18 mouse cellular contexts compared by ENCODE assay signal in the genomic region with DNA sequence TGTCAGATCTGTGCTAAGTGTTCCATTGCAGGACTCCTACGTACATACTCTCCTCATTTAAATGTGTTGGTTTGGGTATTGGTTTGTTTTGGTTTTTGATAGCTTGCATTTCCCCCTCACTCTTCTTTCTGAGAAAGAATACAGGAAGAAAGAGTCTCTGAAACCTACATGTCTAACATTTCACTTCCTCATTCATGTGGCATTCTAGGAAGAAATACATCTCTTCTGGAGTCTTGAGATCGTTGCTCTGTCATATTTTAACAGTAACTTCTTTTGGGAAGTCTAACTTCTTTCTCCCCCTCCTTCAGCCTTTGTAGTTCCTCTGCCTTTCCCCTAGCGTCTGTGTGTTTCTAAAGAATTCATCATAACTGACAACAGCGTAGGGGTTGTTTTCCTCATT.
DNase-seq lines count a peak whose midpoint lies in the region; ATAC-seq and TF ChIP-seq lines count a peak whose summit lies in the region.
"Had no signal": no experiment of that assay in that cellular context is flagged by ENCODE, and none has a peak within 500 bp of the region (broad histone marks: within the 10 kb centered on the region; RNA-seq: fewer than 3 reads in every experiment).

No protein-coding gene starts in this region.

- peak; percentile 47 for DNase-seq in splenic B cell, adult 2 months (ENCODE audit: low read depth, low spot score)
- no peak for DNase-seq in left cerebral cortex, adult 8-10 months (ENCODE audit: low spot score in 2 of 2)
- no peak for DNase-seq in midbrain, embryonic 11.5 days (ENCODE audit: low spot score, missing footprints)
- no peak for DNase-seq in spleen, adult 18-20 months
- DNase-seq: adrenal gland, postnatal 10 days; cerebellum, adult 11-12 months; cerebellum, adult 9-10 months; cerebellum, postnatal 25 days; forebrain, postnatal 0 days; gastrocnemius, postnatal 14 days had no signal

- no peak overlapping the region for H3K4me3 ChIP-seq in bone marrow macrophage, adult 2 months (ENCODE audit: insufficient read depth, low read length)
- no peak overlapping the region for H3K4me3 ChIP-seq in midbrain, embryonic 11.5 days (ENCODE audit: low read depth, low read length)
- H3K4me3 ChIP-seq: embryonic facial prominence, embryonic 13.5 days; forebrain, embryonic 13.5 days; heart, embryonic 12.5 days; hindbrain, embryonic 10.5 days; hindbrain, embryonic 15.5 days had no signal

- no peaks in the 10 kb centered on the region for H3K9me3 ChIP-seq in midbrain, embryonic 11.5 days (ENCODE audit: control insufficient read depth, low read length)
- H3K9me3 ChIP-seq: embryonic facial prominence, embryonic 13.5 days; forebrain, embryonic 13.5 days; heart, embryonic 12.5 days; hindbrain, embryonic 10.5 days; hindbrain, embryonic 15.5 days had no signal

- H3K4me2 ChIP-seq in midbrain, embryonic 11.5 days, result no peak overlapping the region
- H3K4me2 ChIP-seq: embryonic facial prominence, embryonic 13.5 days; forebrain, embryonic 13.5 days; heart, embryonic 12.5 days; hindbrain, embryonic 15.5 days had no signal

- H3K9ac ChIP-seq in midbrain, embryonic 11.5 days (ENCODE audit: low read length), result no peak overlapping the region
- H3K9ac ChIP-seq: embryonic facial prominence, embryonic 13.5 days; forebrain, embryonic 13.5 days; forebrain, postnatal 0 days; heart, embryonic 12.5 days; hindbrain, embryonic 15.5 days had no signal

- WGBS in midbrain, embryonic 11.5 days, result 92% methylated on average over 4 of the region's 4 CpGs

- no peak for TF ChIP-seq POLR2A in bone marrow macrophage, adult 2 months (IDR thresholded peaks at IDR 0.05; ENCODE audit: borderline replicate concordance, low read depth, low read length)

- peaks cover 22% of the 10 kb centered on the region for H3K4me1 ChIP-seq in bone marrow macrophage, adult 2 months (ENCODE audit: control insufficient read depth, insufficient read depth, low read length)
- no peaks in the 10 kb centered on the region for H3K4me1 ChIP-seq in midbrain, embryonic 11.5 days (ENCODE audit: control insufficient read depth, insufficient read depth, low read length)
- H3K4me1 ChIP-seq: hindbrain, embryonic 10.5 days; hindbrain, embryonic 15.5 days had no signal

- H3K36me3 ChIP-seq in splenic B cell, adult 2 months (ENCODE audit: control insufficient read depth, insufficient read depth, low read length, poor library complexity, severe bottlenecking), result no peaks in the 10 kb centered on the region
- H3K36me3 ChIP-seq in midbrain, embryonic 11.5 days (ENCODE audit: control insufficient read depth, insufficient read depth, low read length), result no peaks in the 10 kb centered on the region
- H3K36me3 ChIP-seq: embryonic facial prominence, embryonic 13.5 days; hindbrain, embryonic 10.5 days; hindbrain, embryonic 15.5 days had no signal

- H3K27me3 ChIP-seq in splenic B cell, adult 2 months (ENCODE audit: control insufficient read depth, insufficient read depth, low read length, poor library complexity, severe bottlenecking), result no peaks in the 10 kb centered on the region; the same call in 1 of the 2 replicates
- H3K27me3 ChIP-seq in midbrain, embryonic 11.5 days (ENCODE audit: control insufficient read depth, insufficient read depth, low read length), result no peaks in the 10 kb centered on the region
- H3K27me3 ChIP-seq: embryonic facial prominence, embryonic 13.5 days; forebrain, embryonic 13.5 days; heart, embryonic 12.5 days; hindbrain, embryonic 15.5 days had no signal

- peak; percentile 56 for ATAC-seq in CD4-positive, CD25-positive, alpha-beta regulatory T cell, adult 4 months
- ATAC-seq in inflammation-experienced regulatory T-cells, adult 6 months, result peak; percentile 35
- no peak for ATAC-seq in midbrain, embryonic 11.5 days (ENCODE audit: low FRiP score)
- ATAC-seq: forebrain, embryonic 13.5 days; forebrain, postnatal 0 days had no signal

- TF ChIP-seq CTCF in bone marrow macrophage, adult 2 months (IDR thresholded peaks at IDR 0.05; ENCODE audit: low read depth, low read length), result no peak

- peak overlapping the region; percentile 41 for H3K27ac ChIP-seq in bone marrow macrophage, adult 2 months (ENCODE audit: insufficient read depth, low read depth, low read length)
- no peak overlapping the region for H3K27ac ChIP-seq in midbrain, embryonic 11.5 days (ENCODE audit: low read depth, low read length)
- H3K27ac ChIP-seq: embryonic facial prominence, embryonic 13.5 days; forebrain, embryonic 13.5 days; hindbrain, embryonic 10.5 days; hindbrain, embryonic 15.5 days had no signal
